Mouse (Mus musculus) MEL (cell line): ENCODE data around the gene Nr2f6. TPM values are rescaled to one million over a fixed set of nuclear protein-coding genes. Genes with fewer than 3 reads are reported as not detected.

Source experiments
- DNase-seq: peaks from one replicate; pipeline ENCODE4 v3.0.0; 2011; ENCODE audit warnings: low read depth, low spot score
- H3K27ac ChIP-seq: 2 replicates; pipeline ENCODE4 v1.5.1; 2012; ENCODE audit warnings: low read depth, mild to moderate bottlenecking, control low read depth, low read length, moderate library complexity; ENCODE audit not compliant: control insufficient read depth
- H3K27me3 ChIP-seq, 2 experiments: fragments of 150-350 bp in 1 of 2; sonication (generic) in 1 of 2; 2 replicates each; pipeline ENCODE4 v1.6.1; 2012; ENCODE audit warnings: low read length in 2 of 2, mild to moderate bottlenecking in 2 of 2, improper control_type of control experiment in 1 of 2, moderate library complexity in 1 of 2; ENCODE audit not compliant: insufficient read depth in 2 of 2, control insufficient read depth in 1 of 2
- H3K36me3 ChIP-seq, 2 experiments: 2 replicates each; pipeline ENCODE4 v1.6.1; 2012 to 2014; ENCODE audit warnings: low read length in 2 of 2, improper control_type of control experiment in 1 of 2, inconsistent platforms in 1 of 2, mild to moderate bottlenecking in 1 of 2; ENCODE audit not compliant: insufficient read depth in 2 of 2, control insufficient read depth in 1 of 2
- H3K4me1 ChIP-seq, 2 experiments: fragments of 150-350 bp in 1 of 2; sonication (generic) in 1 of 2; 2 replicates each; pipeline ENCODE4 v1.6.1; 2012; ENCODE audit warnings: low read length in 2 of 2, improper control_type of control experiment in 1 of 2, mild to moderate bottlenecking in 1 of 2; ENCODE audit not compliant: insufficient read depth in 2 of 2, control insufficient read depth in 1 of 2
- H3K4me3 ChIP-seq, 2 experiments: fragments of 150-350 bp in 1 of 2; sonication (generic) in 1 of 2; 2 replicates each; pipeline ENCODE4 v1.5.1; 2012; ENCODE audit warnings: low read depth in 2 of 2, low read length in 2 of 2, mild to moderate bottlenecking in 2 of 2, moderate library complexity in 2 of 2, control low read depth in 1 of 2, improper control_type of control experiment in 1 of 2; ENCODE audit not compliant: control insufficient read depth in 1 of 2, insufficient read depth in 1 of 2
- H3K79me2 ChIP-seq: 2 replicates; pipeline ENCODE4 v1.6.1; 2012; ENCODE audit warnings: mild to moderate bottlenecking, low read length, moderate library complexity; ENCODE audit not compliant: control insufficient read depth, poor library complexity, insufficient read depth
- H3K9ac ChIP-seq: 2 replicates; pipeline ENCODE4 v1.6.1; 2012; ENCODE audit warnings: low read depth, mild to moderate bottlenecking, control low read depth, low read length, moderate library complexity; ENCODE audit not compliant: control insufficient read depth, poor library complexity, severe bottlenecking
- H3K9me3 ChIP-seq: fragments of 150-350 bp; sonication (generic); replicated peaks from 2 replicates; pipeline ENCODE4 v1.6.1; 2012; ENCODE audit warnings: mild to moderate bottlenecking, low read length, improper control_type of control experiment, moderate library complexity; ENCODE audit not compliant: insufficient read depth
- BHLHE40 ChIP-seq: IDR thresholded peaks from 2 replicates; pipeline ENCODE4 v1.6.1; 2012; ENCODE audit warnings: low read depth, mild to moderate bottlenecking, inconsistent platforms, low read length, improper control_type of control experiment, borderline replicate concordance
- CTCF ChIP-seq, 3 experiments: IDR thresholded peaks in 2 of 3; conservative IDR thresholded peaks in 1 of 3; 2 replicates each; pipeline ENCODE4 v1.5.1; 2011 to 2012; ENCODE audit warnings: low read length in 3 of 3, low read depth in 2 of 3, mild to moderate bottlenecking in 2 of 3, improper control_type of control experiment in 1 of 3, inconsistent platforms in 1 of 3, mixed read lengths in 1 of 3, moderate library complexity in 1 of 3; ENCODE audit not compliant: control insufficient read depth in 1 of 3, insufficient read depth in 1 of 3, poor library complexity in 1 of 3, severe bottlenecking in 1 of 3
- E2F4 ChIP-seq: IDR thresholded peaks from 2 replicates; pipeline ENCODE4 v1.6.1; 2011; ENCODE audit warnings: low read depth, low read length, improper control_type of control experiment, borderline replicate concordance
- ETS1 ChIP-seq: IDR thresholded peaks from 2 replicates; pipeline ENCODE4 v1.6.1; 2012; ENCODE audit warnings: low read depth, mild to moderate bottlenecking, inconsistent platforms, low read length, improper control_type of control experiment, moderate library complexity
- GABPA ChIP-seq: IDR thresholded peaks from 2 replicates; pipeline ENCODE4 v1.6.1; 2012; ENCODE audit warnings: low read depth, mild to moderate bottlenecking, inconsistent platforms, low read length, improper control_type of control experiment, moderate library complexity
- JUND ChIP-seq: IDR thresholded peaks from 2 replicates; pipeline ENCODE4 v1.6.1; 2011; ENCODE audit warnings: low read depth, mild to moderate bottlenecking, improper control_type of control experiment, low read length
- KAT2A ChIP-seq: conservative IDR thresholded peaks from 2 replicates; pipeline ENCODE4 v1.6.1; 2012; ENCODE audit warnings: low read depth, low read length, improper control_type of control experiment, inconsistent platforms
- MAX ChIP-seq: IDR thresholded peaks from 2 replicates; pipeline ENCODE4 v1.6.1; 2011; ENCODE audit warnings: low read length, improper control_type of control experiment
- MXI1 ChIP-seq: IDR thresholded peaks from 2 replicates; pipeline ENCODE4 v1.6.1; 2011; ENCODE audit warnings: mild to moderate bottlenecking, low read depth, low read length, improper control_type of control experiment
- MYB ChIP-seq: IDR thresholded peaks from 2 replicates; pipeline ENCODE4 v1.6.1; 2011; ENCODE audit warnings: mild to moderate bottlenecking, low read depth, low read length, improper control_type of control experiment
- MYC ChIP-seq: IDR thresholded peaks from 2 replicates; pipeline ENCODE4 v1.6.1; 2011; ENCODE audit warnings: low read depth, mild to moderate bottlenecking, low read length, improper control_type of control experiment, moderate library complexity
- NELFE ChIP-seq: IDR thresholded peaks from 2 replicates; pipeline ENCODE4 v1.6.1; 2011; ENCODE audit warnings: low read depth, low read length, improper control_type of control experiment
- POLR2A ChIP-seq, 2 experiments: IDR thresholded peaks; 2 replicates each; pipeline ENCODE4 v1.6.1; 2011 to 2012; ENCODE audit warnings: low read length in 2 of 2, mild to moderate bottlenecking in 2 of 2, control low read depth in 1 of 2, improper control_type of control experiment in 1 of 2, low read depth in 1 of 2, moderate library complexity in 1 of 2; ENCODE audit not compliant: control insufficient read depth in 1 of 2, insufficient read depth in 1 of 2, poor library complexity in 1 of 2
- POLR2AphosphoS2 ChIP-seq: IDR thresholded peaks from 2 replicates; pipeline ENCODE4 v1.6.1; 2011; ENCODE audit warnings: low read length, improper control_type of control experiment
- RAD21 ChIP-seq: IDR thresholded peaks from 2 replicates; pipeline ENCODE4 v1.6.1; 2011; ENCODE audit warnings: mild to moderate bottlenecking, low read depth, low read length, improper control_type of control experiment
- RCOR1 ChIP-seq: IDR thresholded peaks from 2 replicates; pipeline ENCODE4 v1.6.1; 2012; ENCODE audit warnings: low read depth, mild to moderate bottlenecking, inconsistent platforms, low read length, improper control_type of control experiment
- SIN3A ChIP-seq: IDR thresholded peaks from 2 replicates; pipeline ENCODE4 v1.6.1; 2012; ENCODE audit warnings: low read length, improper control_type of control experiment, inconsistent platforms
- SMC3 ChIP-seq: IDR thresholded peaks from 2 replicates; pipeline ENCODE4 v1.6.1; 2011; ENCODE audit warnings: low read depth, low read length, improper control_type of control experiment
- TBP ChIP-seq: IDR thresholded peaks from 2 replicates; pipeline ENCODE4 v1.8.0; 2011; ENCODE audit warnings: low read depth, low read length, improper control_type of control experiment
- UBTF ChIP-seq: IDR thresholded peaks from 2 replicates; pipeline ENCODE4 v1.6.1; 2012; ENCODE audit warnings: low read depth, mild to moderate bottlenecking, inconsistent platforms, low read length, improper control_type of control experiment, moderate library complexity, borderline replicate concordance; ENCODE audit not compliant: insufficient read depth
- USF2 ChIP-seq, 2 experiments: IDR thresholded peaks; 2 replicates each; pipeline ENCODE4 v1.6.1; 2011 to 2012; ENCODE audit warnings: improper control_type of control experiment in 2 of 2, low read length in 2 of 2, borderline replicate concordance in 1 of 2, inconsistent platforms in 1 of 2, low read depth in 1 of 2, mild to moderate bottlenecking in 1 of 2; ENCODE audit not compliant: insufficient read depth in 1 of 2
- ZMIZ1 ChIP-seq: IDR thresholded peaks from 2 replicates; pipeline ENCODE4 v1.6.1; 2012; ENCODE audit warnings: low read depth, mild to moderate bottlenecking, inconsistent platforms, low read length, improper control_type of control experiment, moderate library complexity
- ZNF384 ChIP-seq: IDR thresholded peaks from 2 replicates; pipeline ENCODE4 v1.6.1; 2012; ENCODE audit warnings: low read depth, mild to moderate bottlenecking, inconsistent platforms, low read length, improper control_type of control experiment
- polyA plus RNA-seq, 2 experiments: library from polyadenylated mRNA; stranded (reverse) in 1 of 2; unstranded in 1 of 2; fragments of >175 nt in 1 of 2; fragments of >200 nt in 1 of 2; gene quantifications; 2 replicates each; pipeline versions ENCODE4 v1.2.1 to v1.2.4; 2012; ENCODE audit warnings: low replicate concordance in 2 of 2, low read depth in 1 of 2; ENCODE audit not compliant: insufficient read length in 2 of 2, insufficient read depth in 1 of 2, missing spikeins in 1 of 2
- total RNA-seq: library from RNA; depleted of rRNA; stranded (reverse); fragments of 300-350 nt; gene quantifications from 2 replicates; pipeline ENCODE4 v1.2.3, GENCODE M21; 2012

Gene Nr2f6
- total and polyA plus RNA-seq, 3 experiments, result 29.6 to 48.3 TPM; not detected in 1

GRCm38 (mm10) chr8:71371236-71371848, 10.4 kb downstream of the Nr2f6 start, which contains the start of gene Ocel1 (continued):
- no peak for TF ChIP-seq GABPA
- TF ChIP-seq POLR2A (IDR thresholded peaks at IDR 0.05; ENCODE audit: control insufficient read depth in 1 of 2, insufficient read depth in 1 of 2, low read depth in 1 of 2, low read length in 2 of 2, poor library complexity in 1 of 2), result peak; percentile 76 to 83
- peak; percentile 57; the same call in 1 of the 2 replicates for TF ChIP-seq MAX
- TF ChIP-seq NELFE, result peak; percentile 84
- no peak for TF ChIP-seq JUND
- TF ChIP-seq BHLHE40, result no peak
- TF ChIP-seq USF2 (IDR thresholded peaks at IDR 0.05; ENCODE audit: borderline replicate concordance in 1 of 2, insufficient read depth in 1 of 2, low read depth in 1 of 2, low read length in 2 of 2), result no peak
- TF ChIP-seq MYB, result no peak
- TF ChIP-seq TBP, result 0 out of 2 replicates have a peak, but pooled peaks have one; percentile 23
- TF ChIP-seq E2F4, result no peak
- no peak for TF ChIP-seq UBTF
- no peak for TF ChIP-seq RAD21
- TF ChIP-seq POLR2AphosphoS2, result no peak
- no peak for TF ChIP-seq SMC3
- TF ChIP-seq MXI1, result peak; percentile 94
- TF ChIP-seq RCOR1, result no peak

GRCm38 (mm10) chr8:71370711-71371235, 11.0 kb downstream of the Nr2f6 start:
- H3K79me2 ChIP-seq, result peaks cover 6% of the 10 kb centered on the region; the same call in 1 of the 2 replicates

More at GRCm38 (mm10) chr8:71370711-71371235, 11.0 kb downstream of the Nr2f6 start:
- H3K4me3 ChIP-seq, result peak overlapping the region; percentile 36 to 65
- TF ChIP-seq GABPA, result no peak
- no peak for TF ChIP-seq RCOR1
- TF ChIP-seq MYB, result no peak
- TF ChIP-seq ZNF384, result peak; percentile 79
- TF ChIP-seq ZMIZ1, result no peak
- TF ChIP-seq CTCF (IDR thresholded peaks at IDR 0.05 in 2 of 3, conservative IDR thresholded peaks at IDR 0.05 in 1 of 3; ENCODE audit: control insufficient read depth in 1 of 3, insufficient read depth in 1 of 3, low read depth in 2 of 3, low read length in 3 of 3, poor library complexity in 1 of 3, severe bottlenecking in 1 of 3), result no peak
- TF ChIP-seq KAT2A, result no peak
- peak; percentile 73 for TF ChIP-seq POLR2AphosphoS2
- no peak for TF ChIP-seq NELFE
- peak; percentile 85; the same call in 1 of the 2 replicates for TF ChIP-seq MYC
- TF ChIP-seq RAD21, result no peak
- TF ChIP-seq ETS1, result no peak; the same call in 1 of the 2 replicates
- TF ChIP-seq SIN3A, result peak; percentile 92
- H3K36me3 ChIP-seq, result peaks cover 0 to 9% of the 10 kb centered on the region in 2 experiments; a peak in 2 of 4 replicates
- peak; percentile 83 for DNase-seq
- H3K4me1 ChIP-seq, result peaks cover 0 to 11% of the 10 kb centered on the region in 2 experiments; a peak in 2 of 4 replicates
- H3K27me3 ChIP-seq, result no peaks in the 10 kb centered on the region
- peak overlapping the region; percentile 78 for H3K9ac ChIP-seq
- no peaks in the 10 kb centered on the region for H3K9me3 ChIP-seq
- H3K27ac ChIP-seq, result peak overlapping the region; percentile 92
